Mouse (Mus musculus): ENCODE results near the gene Eif2b2. TPM values are rescaled to one million over a fixed set of nuclear protein-coding genes. Genes with fewer than 3 reads are reported as not detected.

The Eif2b2 gene
- total RNA-seq, 2 experiments from 2014 or later = 26.4 to 68.9 TPM

DNA sequence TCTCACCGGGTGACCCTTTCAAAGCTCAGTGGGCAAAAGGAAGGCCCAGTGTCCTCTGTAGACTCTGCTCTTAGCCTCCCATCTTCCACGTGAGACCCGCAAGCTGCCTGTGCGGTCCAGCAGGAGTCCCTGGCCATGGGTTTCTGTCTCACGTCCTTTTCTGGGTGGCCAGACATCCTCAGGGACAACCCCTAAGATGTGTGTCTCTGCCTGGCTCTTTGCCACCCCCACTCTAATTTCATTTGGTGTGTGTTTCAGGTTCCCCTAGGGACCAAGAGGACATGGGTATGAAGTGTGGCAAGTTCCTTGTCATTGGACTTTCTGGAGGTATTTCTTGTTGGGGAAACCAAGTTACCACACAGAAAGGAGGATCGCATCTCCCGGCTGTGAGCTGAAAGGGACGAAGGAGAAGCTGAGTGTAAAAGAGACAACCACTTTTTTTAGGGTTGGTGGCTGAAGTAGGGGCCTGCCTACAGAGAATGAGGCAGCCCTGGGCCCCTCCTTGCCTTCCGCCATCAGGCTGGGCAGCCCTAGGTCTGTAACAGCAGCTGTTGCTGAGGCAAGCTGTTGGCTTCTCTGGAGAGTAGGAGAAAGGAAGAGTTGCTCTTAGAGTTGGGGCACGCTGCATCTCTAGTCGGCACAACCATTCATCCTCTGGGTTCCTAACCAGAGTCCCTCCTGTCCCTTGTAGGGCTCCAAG is 25.2 kb upstream of the Eif2b2 start:
- ATAC-seq (ENCODE audit: poor library complexity, severe bottlenecking) = no peak

DNA sequence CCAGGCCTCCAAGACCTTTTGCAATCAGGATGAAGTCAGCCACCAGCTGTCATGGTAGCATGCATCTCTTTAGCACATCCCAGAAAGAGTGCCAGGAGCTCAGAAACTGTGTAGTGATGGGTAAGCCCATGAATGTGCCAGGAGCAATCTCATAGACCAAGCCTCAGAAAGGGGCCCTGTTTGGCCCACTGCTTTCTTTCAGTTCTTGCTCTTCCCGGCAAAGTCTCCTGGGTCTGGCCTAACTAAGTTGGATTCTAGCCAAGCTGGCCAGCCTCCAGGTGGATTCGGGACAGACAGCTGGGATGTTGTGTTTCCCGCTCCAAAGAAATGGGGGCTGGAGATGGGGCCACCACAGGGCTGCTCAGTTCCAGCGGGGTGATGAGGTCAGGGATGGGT is 24.7 kb upstream of the Eif2b2 start:
- ATAC-seq (ENCODE audit: poor library complexity, severe bottlenecking) = no peak

DNA sequence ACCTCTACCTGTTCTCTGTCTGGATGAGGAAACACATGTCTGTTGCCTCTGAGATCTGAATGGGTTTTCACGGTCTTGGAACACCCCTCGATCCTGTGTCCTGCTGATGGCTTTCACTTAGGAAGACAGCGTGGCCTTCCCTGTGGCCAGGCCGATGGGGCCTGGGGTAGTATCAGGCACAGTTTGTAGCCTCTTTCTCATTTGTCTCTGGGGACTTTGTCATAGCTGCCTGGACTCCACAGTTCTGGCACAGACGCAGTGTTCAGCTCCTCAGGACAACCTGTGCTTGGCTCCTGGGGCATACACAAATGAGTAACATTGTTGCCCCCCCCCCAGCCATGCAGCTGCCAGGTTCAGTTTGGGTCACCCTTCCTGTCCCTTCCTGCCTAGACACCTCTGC is 24.2 kb upstream of the Eif2b2 start:
- no peak for ATAC-seq (ENCODE audit: poor library complexity, severe bottlenecking)

DNA sequence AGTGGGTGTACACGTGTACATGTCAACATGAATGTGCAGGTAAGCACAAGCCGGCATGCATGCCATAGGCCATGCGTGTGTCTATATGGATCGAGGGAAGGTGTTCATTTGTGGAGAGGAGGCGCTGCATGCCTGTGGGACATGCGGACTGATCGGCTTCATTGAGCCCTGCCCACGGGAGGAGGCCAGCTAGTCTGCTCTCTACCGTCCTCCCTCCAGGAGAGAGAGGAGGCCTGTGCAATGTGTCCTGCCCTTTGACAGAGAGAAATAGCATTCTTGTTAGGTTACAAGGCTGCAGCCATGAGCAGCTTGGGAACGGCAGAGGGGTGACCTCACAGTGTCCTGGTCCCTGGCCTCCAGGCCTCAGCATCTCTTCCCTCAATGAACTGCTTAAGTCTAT is 23.1 kb upstream of the Eif2b2 start:
- no peak for ATAC-seq (ENCODE audit: poor library complexity, severe bottlenecking)

DNA sequence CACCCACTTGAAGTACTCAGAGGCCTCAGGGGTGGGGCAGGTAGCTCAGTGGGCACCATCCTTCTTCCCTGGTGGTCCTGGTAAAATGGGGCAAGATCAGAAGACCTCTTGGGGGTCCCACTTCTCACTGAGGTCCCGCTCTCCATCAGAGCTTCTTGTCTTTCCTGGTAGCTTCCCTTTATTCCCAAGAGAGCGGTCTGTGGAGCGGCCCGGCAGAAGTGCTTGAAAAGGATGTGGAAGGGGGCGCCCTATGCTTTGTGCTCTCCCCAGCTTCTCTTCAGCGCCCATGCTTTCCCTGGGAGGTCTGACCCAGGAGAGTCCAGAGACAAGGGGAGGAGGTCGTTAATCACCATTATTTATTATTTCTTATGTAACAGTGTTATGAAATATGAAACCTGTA is 21.9 kb upstream of the Eif2b2 start:
- no peak for ATAC-seq (ENCODE audit: poor library complexity, severe bottlenecking)

DNA sequence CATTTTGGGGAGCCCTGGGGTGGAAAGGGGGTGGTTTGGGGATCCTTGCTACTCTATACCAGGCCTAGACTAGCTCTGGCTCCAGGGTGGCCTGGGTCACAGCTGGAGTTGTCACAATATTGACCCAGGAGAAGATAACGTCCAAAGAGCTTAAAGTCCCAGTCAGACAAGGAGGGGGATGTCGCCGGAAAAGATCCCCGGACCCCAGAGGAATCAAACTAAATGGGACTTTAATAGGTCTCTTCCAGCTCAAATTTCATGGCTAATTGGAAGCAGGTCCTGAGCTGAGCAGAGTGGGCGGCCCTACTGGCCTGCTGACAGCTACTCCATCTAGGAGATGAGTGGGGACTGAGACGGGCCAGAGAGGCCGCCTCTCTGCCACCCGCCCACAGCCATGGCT is 21.3 kb upstream of the Eif2b2 start:
- no peak for ATAC-seq (ENCODE audit: poor library complexity, severe bottlenecking)

DNA sequence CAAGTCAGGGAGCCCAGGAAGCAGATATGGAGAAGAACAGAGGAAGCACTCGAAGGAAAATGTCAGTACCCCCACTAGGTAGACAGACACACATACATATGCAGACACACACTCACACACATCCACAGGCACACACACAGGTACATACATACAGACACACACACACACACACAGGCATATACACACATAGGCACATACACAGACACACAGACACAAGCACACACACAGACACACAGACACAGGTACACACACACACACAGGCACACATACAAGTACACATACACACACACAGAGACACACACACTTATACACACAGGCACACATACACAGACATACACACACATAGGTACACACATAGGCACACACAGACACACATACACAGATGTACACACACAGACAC is 19.3 kb upstream of the Eif2b2 start:
- ATAC-seq (ENCODE audit: poor library complexity, severe bottlenecking) = no peak

DNA sequence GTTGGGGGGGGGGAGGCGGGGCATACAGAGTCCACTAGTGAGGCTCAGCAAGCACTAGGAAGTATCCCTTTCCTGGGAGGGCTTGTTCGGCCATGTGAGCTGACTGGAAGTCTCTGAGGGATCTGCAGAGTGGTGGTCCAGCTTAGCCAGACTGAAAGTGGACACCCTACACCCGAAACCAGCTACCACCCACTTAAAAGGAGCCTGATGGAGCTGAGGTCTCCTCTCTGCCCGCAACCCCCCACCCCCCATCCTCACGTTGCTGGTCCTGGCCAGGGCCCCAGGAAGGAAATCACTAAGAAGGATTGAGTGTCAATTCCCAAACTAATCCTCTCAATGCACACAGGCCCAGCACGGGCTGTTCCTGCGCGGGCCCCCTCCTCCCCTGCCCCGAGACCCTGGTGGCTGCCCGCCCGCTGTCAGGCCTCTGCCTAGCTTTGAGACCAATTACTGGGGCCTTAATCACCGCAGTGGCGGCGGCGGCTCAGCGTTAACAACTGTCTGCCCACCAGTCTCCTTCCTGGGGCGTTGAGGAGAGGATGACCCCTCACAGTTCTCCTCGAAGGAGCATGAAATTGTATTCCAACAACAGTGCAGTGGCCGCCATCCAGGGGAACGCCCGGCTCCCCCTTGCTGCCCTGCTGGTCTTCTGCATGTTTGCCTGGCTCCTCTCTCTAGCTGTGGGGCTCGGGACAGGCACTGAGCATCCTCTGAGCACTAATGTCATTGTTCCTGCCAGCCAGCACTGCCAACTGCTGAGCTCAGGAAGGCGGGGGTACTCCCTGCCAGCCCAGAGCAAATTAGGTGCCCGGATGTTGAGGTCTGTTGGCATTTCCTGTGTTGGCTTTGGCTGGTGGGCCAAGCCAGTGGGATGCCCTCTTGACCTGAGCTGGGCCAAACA is 18.1 kb upstream of the Eif2b2 start:
- no peak for ATAC-seq (ENCODE audit: poor library complexity, severe bottlenecking)

DNA sequence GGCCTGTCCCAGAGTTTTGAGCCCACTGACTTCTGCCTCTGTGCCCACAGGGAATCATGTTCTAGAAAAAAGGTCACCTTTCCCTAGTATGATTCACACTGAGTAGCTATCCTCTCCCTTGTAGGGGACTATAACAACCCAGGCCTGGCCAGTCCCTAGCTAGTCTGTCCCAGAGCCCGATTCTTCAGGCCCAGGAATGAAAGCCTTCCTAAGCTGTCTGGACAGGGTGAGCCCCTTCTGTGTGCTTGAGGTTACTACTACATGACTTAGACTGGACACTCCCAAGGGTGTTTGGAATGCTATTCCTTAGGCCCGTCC is 17.5 kb upstream of the Eif2b2 start:
- ATAC-seq (ENCODE audit: poor library complexity, severe bottlenecking) = no peak

DNA sequence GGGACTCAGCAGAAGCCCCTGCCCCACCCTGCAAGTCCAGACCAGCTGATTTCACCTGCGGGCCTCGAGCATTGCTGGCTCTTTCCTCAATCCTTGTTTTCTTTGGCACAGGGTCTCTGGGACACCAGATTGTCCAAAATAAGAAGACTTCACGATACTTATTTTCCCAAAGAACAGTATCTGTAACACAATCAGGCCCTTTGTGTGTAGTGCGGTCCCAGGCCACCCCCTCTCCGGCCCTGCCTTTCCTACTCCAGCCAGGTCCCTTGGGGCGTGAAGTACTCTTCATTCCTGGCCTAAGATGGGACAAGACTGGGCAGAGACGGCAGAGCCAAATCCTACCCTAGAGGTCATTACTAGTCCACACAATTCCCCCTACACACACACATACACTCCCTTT is 17.1 kb upstream of the Eif2b2 start:
- no peak for ATAC-seq (ENCODE audit: poor library complexity, severe bottlenecking)

DNA sequence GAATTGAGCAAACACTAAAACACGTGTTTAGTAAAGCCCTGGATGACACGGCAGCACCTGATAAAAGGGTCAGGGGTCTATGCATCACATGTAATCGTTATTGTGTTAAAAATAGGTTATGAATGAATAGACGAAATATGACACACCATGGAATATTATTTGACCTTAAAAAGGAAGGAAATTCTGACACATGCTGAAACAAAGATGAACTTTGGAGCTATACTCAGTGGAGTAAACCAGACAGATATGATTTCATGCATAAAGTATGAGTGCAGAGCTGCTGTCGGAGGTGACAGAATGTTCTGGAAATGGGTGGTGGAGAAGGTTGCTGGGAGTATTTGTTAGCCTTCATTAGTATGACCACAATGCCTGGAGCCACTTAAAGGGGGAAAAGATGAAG is 15.6 kb upstream of the Eif2b2 start:
- ATAC-seq (ENCODE audit: poor library complexity, severe bottlenecking) = no peak

DNA sequence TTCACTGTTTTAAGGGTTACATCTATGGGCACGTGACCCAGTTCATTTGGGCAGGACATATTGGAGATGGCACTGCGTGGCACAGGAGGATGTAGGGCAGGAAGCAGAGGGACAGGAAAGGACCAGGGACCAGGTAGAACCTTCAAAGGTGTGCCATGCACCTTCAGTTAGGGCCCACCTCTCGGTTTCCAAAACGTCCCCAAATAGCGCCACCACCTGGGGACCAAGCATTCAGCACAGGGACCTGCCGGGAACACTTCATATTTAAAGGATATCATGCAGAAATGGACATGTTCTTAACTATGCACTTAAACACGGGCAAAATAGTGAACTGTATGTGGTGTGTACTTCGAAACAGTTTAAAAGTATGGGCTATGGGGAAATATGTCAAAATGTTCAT is 15.2 kb upstream of the Eif2b2 start:
- no peak for ATAC-seq (ENCODE audit: poor library complexity, severe bottlenecking)

DNA sequence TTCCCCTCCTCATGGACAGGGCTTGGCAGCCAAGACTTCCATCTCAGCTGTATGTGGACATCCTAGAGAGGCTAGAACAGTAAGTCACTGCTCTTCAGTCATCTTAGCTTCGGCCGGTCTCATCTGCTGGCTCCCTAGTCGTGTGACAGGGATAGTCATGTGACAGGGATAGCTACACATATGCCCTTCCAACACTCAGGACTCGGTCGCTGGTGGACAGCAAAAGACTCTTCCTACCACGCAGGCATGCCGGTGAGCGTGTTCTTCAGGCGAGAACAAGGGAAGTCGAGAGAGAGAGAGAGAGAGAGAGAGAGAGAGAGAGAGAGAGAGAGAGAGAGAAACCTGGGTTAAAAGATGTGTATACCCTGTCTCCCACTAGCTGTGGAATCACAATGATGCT is 13.9 kb upstream of the Eif2b2 start:
- no peak for ATAC-seq (ENCODE audit: poor library complexity, severe bottlenecking)

DNA sequence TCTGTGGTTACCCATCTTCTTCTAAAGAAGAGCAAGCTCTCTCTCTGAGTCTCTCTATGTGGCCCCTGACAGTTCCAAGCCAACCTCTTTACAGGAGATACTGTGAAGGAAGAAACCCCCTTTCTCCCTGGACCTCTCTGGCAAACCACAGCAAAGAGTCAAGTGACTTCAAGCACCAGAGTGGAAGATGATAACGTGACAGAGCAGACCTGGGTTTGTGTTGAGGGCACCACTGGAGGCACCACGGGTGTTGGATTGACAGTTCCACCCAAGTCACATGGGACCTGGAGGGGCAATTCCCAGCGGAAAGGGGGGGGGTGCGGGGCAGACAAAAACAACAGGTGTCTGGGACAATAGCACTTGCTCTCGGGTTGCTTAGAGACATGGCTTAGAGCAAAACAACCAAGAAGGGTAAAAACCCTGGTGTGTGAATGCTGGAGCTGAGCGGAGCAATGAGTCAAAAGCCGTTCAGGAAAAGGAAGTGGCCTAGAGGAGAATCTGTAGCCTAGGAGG is 10.5 kb upstream of the Eif2b2 start:
- ATAC-seq (ENCODE audit: poor library complexity, severe bottlenecking) = no peak

DNA sequence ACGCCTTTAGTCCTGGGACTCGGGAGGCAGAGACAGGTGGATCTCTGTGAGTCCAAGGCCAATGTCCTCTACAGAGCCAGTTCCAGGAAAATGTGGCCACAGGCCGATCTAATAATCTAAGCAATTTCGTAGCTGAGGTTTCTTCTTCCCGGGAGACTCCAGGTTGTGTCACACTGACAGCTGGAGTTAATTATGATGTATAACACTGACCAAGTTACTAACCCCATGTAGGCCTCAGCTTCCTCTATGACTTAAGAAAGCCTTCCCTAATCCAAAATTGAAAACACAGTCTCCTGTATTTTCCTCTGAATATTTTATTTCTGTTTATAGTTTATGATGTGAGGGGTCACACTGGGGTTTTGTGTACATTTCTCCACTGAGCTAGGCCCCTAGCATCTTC is 4.2 kb upstream of the Eif2b2 start:
- no peak for ATAC-seq (ENCODE audit: poor library complexity, severe bottlenecking)

DNA sequence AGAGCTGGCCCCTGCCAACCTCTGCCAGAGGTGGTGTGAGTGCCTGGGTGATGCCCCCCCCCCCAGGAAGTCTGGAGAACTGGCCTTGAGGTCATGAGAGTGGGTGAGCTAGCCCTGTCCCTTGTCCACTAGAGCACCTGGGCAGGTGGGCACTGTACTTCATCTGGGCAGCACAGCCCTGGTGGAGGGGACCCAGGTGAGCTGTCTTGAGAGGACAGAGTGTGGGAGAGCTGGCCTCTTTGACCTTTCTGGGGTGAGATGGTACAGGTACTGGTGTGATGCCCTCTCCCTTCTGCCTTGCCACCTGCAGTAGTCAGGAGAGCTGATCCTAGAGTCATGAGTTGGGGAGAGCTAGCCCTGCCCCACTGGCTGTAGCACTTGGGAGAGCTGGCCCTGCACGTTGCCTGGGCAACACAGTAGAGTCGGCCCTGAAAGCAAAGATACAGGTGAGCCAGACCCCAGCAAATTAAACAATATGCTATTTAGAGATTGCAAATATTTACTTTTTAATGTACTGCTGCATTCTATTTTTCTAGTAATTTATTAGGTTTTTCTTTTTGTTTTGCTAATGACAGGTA is 1.5 kb upstream of the Eif2b2 start:
- ATAC-seq (ENCODE audit: poor library complexity, severe bottlenecking) = no peak

DNA sequence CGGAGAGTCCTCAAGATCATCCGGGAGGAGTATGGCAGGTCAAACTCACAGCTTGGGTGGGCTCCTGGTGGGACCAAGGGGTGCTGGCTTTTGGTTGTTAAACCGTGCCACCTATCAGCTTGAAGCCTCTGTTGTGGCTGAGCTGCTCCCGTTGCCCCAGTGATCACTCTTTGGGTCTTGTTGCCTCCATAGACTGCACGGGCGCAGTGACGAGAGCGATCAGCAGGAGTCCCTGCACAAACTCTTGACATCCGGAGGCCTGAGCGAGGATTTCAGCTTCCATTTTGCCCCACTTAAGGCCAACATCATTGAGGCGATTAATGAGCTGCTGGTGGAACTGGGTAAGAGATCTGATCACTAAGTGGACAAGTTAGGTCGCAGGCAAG is 617 bp downstream of the Eif2b2 start:
- peak; percentile 4; the same call in 1 of the 2 replicates for ATAC-seq (ENCODE audit: poor library complexity, severe bottlenecking)

DNA sequence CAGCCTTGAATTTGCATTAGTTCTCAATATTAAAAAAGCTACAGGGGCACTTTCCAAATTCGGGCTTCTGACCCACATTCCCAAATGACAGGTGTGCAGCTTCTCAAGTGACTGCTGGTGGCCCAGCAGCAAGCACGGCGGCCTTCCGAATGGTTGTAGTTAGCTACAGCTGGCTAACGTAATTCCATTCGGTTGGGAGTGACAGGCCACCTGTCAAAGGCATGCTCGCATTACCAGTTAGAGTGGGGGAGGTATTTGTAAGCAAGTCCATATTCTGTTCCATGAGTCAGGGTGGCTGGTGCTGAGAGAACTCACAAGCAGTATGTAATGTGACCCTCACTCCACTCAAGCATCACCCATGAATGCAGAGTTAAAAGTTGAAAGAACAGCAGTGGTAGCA is 7.9 kb downstream of the Eif2b2 start:
- ATAC-seq (ENCODE audit: poor library complexity, severe bottlenecking) = no peak

DNA sequence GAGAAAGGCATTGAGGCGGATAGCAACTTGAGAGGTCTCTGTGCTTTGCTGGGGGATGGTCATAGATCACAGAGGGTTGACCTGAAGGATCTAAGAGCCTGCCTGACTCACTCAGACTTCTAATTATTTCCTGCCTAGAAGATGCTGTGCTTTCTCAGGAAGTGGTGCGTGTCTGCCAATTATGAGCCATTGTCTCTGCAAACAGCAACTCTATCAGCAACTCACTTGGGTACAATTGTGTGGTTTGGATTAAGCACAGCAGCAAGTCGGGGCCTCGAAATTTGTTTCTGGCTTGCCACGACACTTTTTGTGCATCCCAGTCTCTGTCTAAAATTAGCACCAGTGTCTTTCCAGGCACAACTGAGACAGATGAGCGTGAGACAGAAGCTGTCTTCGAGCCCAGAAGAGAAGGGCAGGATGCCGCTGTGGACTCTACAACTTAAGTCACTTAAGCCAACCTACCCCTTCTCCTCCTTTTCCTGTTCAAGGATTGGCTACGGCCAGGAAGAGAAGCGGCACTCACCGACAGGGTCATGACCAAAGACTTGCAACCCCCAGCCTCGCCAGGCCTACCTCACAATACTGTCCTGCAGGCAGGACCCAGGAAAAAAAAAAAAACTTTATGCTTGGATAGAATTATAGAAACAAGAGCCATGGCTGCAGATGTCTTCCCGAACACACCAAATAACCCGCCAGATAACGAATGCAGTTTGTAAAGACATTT is 8.8 kb downstream of the Eif2b2 start:
- no peak for ATAC-seq (ENCODE audit: poor library complexity, severe bottlenecking)

DNA sequence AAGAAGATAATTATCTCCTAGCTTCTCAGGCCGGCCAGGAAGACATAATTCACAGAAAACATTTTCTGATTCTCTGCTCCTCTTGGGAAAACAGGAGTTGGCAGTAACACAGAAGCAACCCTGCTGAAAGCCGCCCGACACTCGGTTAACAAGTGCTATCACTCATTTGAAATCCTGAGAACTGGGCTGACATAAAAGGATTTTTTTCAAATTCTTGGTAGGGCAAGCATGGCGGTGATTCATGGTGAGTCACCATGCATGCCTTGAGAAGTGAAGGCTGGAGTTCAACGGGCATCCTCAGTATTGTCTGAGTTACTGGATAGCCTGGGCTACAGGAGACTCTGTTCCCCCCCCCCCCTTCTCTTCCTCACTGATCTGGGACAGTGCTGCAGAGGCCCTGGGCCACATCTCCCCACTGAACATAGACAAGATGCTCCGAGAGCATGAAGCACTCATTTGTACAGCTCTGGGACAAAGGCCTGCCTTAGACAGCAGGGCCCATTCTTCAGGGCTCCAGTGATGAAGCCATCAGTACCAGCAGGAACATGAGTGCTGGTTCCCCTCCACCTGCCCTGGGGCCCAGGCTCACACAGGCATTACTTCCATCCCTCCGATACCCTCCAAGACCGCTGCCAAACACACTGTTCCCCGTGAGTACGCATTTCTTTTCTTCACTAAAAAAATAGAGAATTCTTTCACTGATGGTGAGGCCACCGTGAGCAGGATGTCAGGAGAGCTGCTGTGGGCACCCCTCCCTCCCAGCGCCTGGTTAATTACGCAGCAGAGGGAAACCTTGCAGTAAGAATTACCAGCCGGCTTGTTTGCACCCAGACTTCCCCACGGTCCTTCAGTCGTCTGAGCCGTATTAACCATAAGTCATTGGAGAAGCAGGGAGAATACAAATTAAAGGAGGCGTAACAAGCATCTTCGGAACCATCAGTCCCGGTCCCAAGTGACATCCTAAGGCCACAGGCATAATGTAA is 14.4 kb downstream of the Eif2b2 start:
- ATAC-seq (ENCODE audit: poor library complexity, severe bottlenecking) = no peak
